Mouse (Mus musculus): ENCODE measurements at regions not wholly inside any gene's neighbourhood (a gene's known extent, or its start where the extent isn't known, plus 50 kb on each side); places are given as distances from the start of the nearest gene placed in this dataset.

GRCm38 (mm10) chr8:18536059-18536458 lies 442.0 kb downstream of the Defb40 start:
- H3K27me3 ChIP-seq = no peaks in the 10 kb centered on the region
- H3K9ac ChIP-seq = no peak overlapping the region
- ATAC-seq (ENCODE audit: low FRiP score) = no peak
- no peaks in the 10 kb centered on the region for H3K9me3 ChIP-seq (replicated peaks)
- no peaks in the 10 kb centered on the region for H3K4me1 ChIP-seq
- no peak overlapping the region for H3K4me2 ChIP-seq (replicated peaks)
- WGBS = 83% methylated on average over 2 of the region's 2 CpGs
- H3K36me3 ChIP-seq = no peaks in the 10 kb centered on the region
- no peak overlapping the region for H3K4me3 ChIP-seq
- H3K27ac ChIP-seq = no peak overlapping the region

GRCm38 (mm10) chr8:18528120-18528519 lies 449.9 kb downstream of the Defb40 start:
- H3K4me3 ChIP-seq = no peak overlapping the region
- H3K36me3 ChIP-seq = no peaks in the 10 kb centered on the region
- no peaks in the 10 kb centered on the region for H3K9me3 ChIP-seq (replicated peaks)
- H3K4me1 ChIP-seq = no peaks in the 10 kb centered on the region
- ATAC-seq (ENCODE audit: low FRiP score) = no peak
- no peak overlapping the region for H3K27ac ChIP-seq
- H3K9ac ChIP-seq = no peak overlapping the region
- 85% methylated on average over 6 of the region's 6 CpGs for WGBS
- no peaks in the 10 kb centered on the region for H3K27me3 ChIP-seq
- no peak overlapping the region for H3K4me2 ChIP-seq (replicated peaks)

- H3K27me3 ChIP-seq = no peaks in the 10 kb centered on the region
- no peaks in the 10 kb centered on the region for H3K4me1 ChIP-seq
- no peaks in the 10 kb centered on the region for H3K36me3 ChIP-seq
- H3K9me3 ChIP-seq (replicated peaks) = no peaks in the 10 kb centered on the region
- ATAC-seq (ENCODE audit: low FRiP score) = no peak
- H3K27ac ChIP-seq = no peak overlapping the region
- no peak overlapping the region for H3K4me3 ChIP-seq
- 67% methylated on average over 2 of the region's 2 CpGs for WGBS
- H3K9ac ChIP-seq = no peak overlapping the region
- no peak overlapping the region for H3K4me2 ChIP-seq (replicated peaks)
Observed at GRCm38 (mm10) chr8:18512409-18512808, 465.6 kb downstream of the Defb40 start.

GRCm38 (mm10) chr8:18506158-18507022 lies 471.7 kb downstream of the Defb40 start:
- Histone ChIP-seq H3K27me3 (no peaks in the 10 kb centered on the region), H3K4me1 (no peaks in the 10 kb centered on the region), H3K36me3 (no peaks in the 10 kb centered on the region), H3K9ac (no peak overlapping the region), H3K27ac (no peak overlapping the region), H3K9me3 (replicated peaks) (no peaks in the 10 kb centered on the region), H3K4me3 (no peak overlapping the region), H3K4me2 (replicated peaks) (no peak overlapping the region)
- no peak for ATAC-seq (ENCODE audit: low FRiP score)
- 80% methylated on average over 13 of the region's 13 CpGs for WGBS

GRCm38 (mm10) chr8:18490620-18491019 lies 487.4 kb downstream of the Defb40 start:
- Histone ChIP-seq H3K4me1 (no peaks in the 10 kb centered on the region), H3K27ac (no peak overlapping the region), H3K9ac (no peak overlapping the region), H3K4me3 (no peak overlapping the region), H3K4me2 (replicated peaks) (no peak overlapping the region), H3K36me3 (no peaks in the 10 kb centered on the region), H3K27me3 (no peaks in the 10 kb centered on the region), H3K9me3 (replicated peaks) (no peaks in the 10 kb centered on the region)
- no peak for ATAC-seq (ENCODE audit: low FRiP score)
- WGBS = 82% methylated on average over 5 of the region's 5 CpGs

GRCm38 (mm10) chr8:18480081-18480480 lies 498.0 kb downstream of the Defb40 start:
- no peaks in the 10 kb centered on the region for H3K27me3 ChIP-seq
- 85% methylated on average over 3 of the region's 3 CpGs for WGBS
- H3K9me3 ChIP-seq (replicated peaks) = no peaks in the 10 kb centered on the region
- no peak overlapping the region for H3K9ac ChIP-seq
- H3K4me3 ChIP-seq = no peak overlapping the region
- ATAC-seq (ENCODE audit: low FRiP score) = no peak
- H3K27ac ChIP-seq = no peak overlapping the region
- no peaks in the 10 kb centered on the region for H3K36me3 ChIP-seq
- H3K4me1 ChIP-seq = no peaks in the 10 kb centered on the region
- no peak overlapping the region for H3K4me2 ChIP-seq (replicated peaks)

GRCm38 (mm10) chr8:18478166-18478565 lies 499.9 kb downstream of the Defb40 start:
- H3K9ac ChIP-seq = no peak overlapping the region
- H3K27ac ChIP-seq = no peak overlapping the region
- H3K27me3 ChIP-seq = no peaks in the 10 kb centered on the region
- no peaks in the 10 kb centered on the region for H3K4me1 ChIP-seq
- no peaks in the 10 kb centered on the region for H3K9me3 ChIP-seq (replicated peaks)
- whole genome bisulfite sequencing = 85% methylated on average over 4 of the region's 4 CpGs
- no peak for ATAC-seq (ENCODE audit: low FRiP score)
- no peak overlapping the region for H3K4me2 ChIP-seq (replicated peaks)
- H3K36me3 ChIP-seq = no peaks in the 10 kb centered on the region
- no peak overlapping the region for H3K4me3 ChIP-seq

GRCm38 (mm10) chr8:18467511-18467910 lies 510.5 kb downstream of the Defb40 start:
- Histone ChIP-seq H3K9me3 (replicated peaks) (no peaks in the 10 kb centered on the region), H3K4me3 (no peak overlapping the region), H3K27me3 (no peaks in the 10 kb centered on the region), H3K36me3 (no peaks in the 10 kb centered on the region), H3K4me2 (replicated peaks) (no peak overlapping the region), H3K9ac (no peak overlapping the region), H3K4me1 (no peaks in the 10 kb centered on the region), H3K27ac (no peak overlapping the region)
- no peak for ATAC-seq (ENCODE audit: low FRiP score)
- WGBS = 85% methylated on average over 7 of the region's 7 CpGs

- Histone ChIP-seq H3K4me1 (no peaks in the 10 kb centered on the region), H3K27me3 (no peaks in the 10 kb centered on the region), H3K36me3 (no peaks in the 10 kb centered on the region), H3K9me3 (replicated peaks) (no peaks in the 10 kb centered on the region), H3K4me3 (no peak overlapping the region), H3K4me2 (replicated peaks) (no peak overlapping the region), H3K9ac (no peak overlapping the region), H3K27ac (no peak overlapping the region)
- ATAC-seq (ENCODE audit: low FRiP score) = no peak
- WGBS = 74% methylated on average over 4 of the region's 4 CpGs
Observed at GRCm38 (mm10) chr8:18460609-18461008, 517.4 kb downstream of the Defb40 start.

GRCm38 (mm10) chr8:18457470-18457869 lies 520.6 kb downstream of the Defb40 start:
- WGBS = 90% methylated on average over 6 of the region's 6 CpGs
- H3K9ac ChIP-seq = no peak overlapping the region
- no peaks in the 10 kb centered on the region for H3K4me1 ChIP-seq
- H3K4me3 ChIP-seq = no peak overlapping the region
- no peaks in the 10 kb centered on the region for H3K9me3 ChIP-seq (replicated peaks)
- H3K36me3 ChIP-seq = no peaks in the 10 kb centered on the region
- no peaks in the 10 kb centered on the region for H3K27me3 ChIP-seq
- H3K4me2 ChIP-seq (replicated peaks) = no peak overlapping the region
- ATAC-seq (ENCODE audit: low FRiP score) = no peak
- no peak overlapping the region for H3K27ac ChIP-seq

GRCm38 (mm10) chr8:18449015-18449414 lies 529.0 kb downstream of the Defb40 start:
- ATAC-seq (ENCODE audit: low FRiP score) = no peak
- 71% methylated on average over 3 of the region's 3 CpGs for WGBS
- no peaks in the 10 kb centered on the region for H3K4me1 ChIP-seq

GRCm38 (mm10) chr8:18442212-18442611 lies 535.8 kb downstream of the Defb40 start:
- Histone ChIP-seq H3K36me3 (no peaks in the 10 kb centered on the region), H3K4me3 (no peak overlapping the region), H3K4me1 (no peaks in the 10 kb centered on the region), H3K4me2 (replicated peaks) (no peak overlapping the region), H3K9ac (no peak overlapping the region), H3K27me3 (no peaks in the 10 kb centered on the region), H3K9me3 (replicated peaks) (no peaks in the 10 kb centered on the region), H3K27ac (no peak overlapping the region)
- WGBS = 69% methylated on average over 3 of the region's 3 CpGs
- no peak for ATAC-seq (ENCODE audit: low FRiP score)

More at GRCm38 (mm10) chr8:18449015-18449414, 529.0 kb downstream of the Defb40 start:
- H3K4me2 ChIP-seq (replicated peaks) = no peak overlapping the region
- H3K4me3 ChIP-seq = no peak overlapping the region
- no peaks in the 10 kb centered on the region for H3K9me3 ChIP-seq (replicated peaks)
- H3K27me3 ChIP-seq = no peaks in the 10 kb centered on the region
- no peak overlapping the region for H3K27ac ChIP-seq
- no peaks in the 10 kb centered on the region for H3K36me3 ChIP-seq
- H3K9ac ChIP-seq = no peak overlapping the region

- H3K4me1 ChIP-seq = no peaks in the 10 kb centered on the region
- no peaks in the 10 kb centered on the region for H3K36me3 ChIP-seq
- H3K4me3 ChIP-seq = no peak overlapping the region
- H3K27ac ChIP-seq = no peak overlapping the region
- no peak overlapping the region for H3K4me2 ChIP-seq (replicated peaks)
- 84% methylated on average over 5 of the region's 5 CpGs for WGBS
- H3K9ac ChIP-seq = no peak overlapping the region
- no peak for ATAC-seq (ENCODE audit: low FRiP score)
- no peaks in the 10 kb centered on the region for H3K27me3 ChIP-seq
- H3K9me3 ChIP-seq (replicated peaks) = 0 out of 2 replicates have a peak, but pooled peaks cover 2% of the 10 kb centered on the region
Observed at GRCm38 (mm10) chr8:18422846-18423245, 555.2 kb downstream of the Defb40 start.

Measured in hindbrain, embryonic 12.5 days (tissue).